Mouse (Mus musculus) skeletal muscle tissue, adult 2 months (tissue): ENCODE data around the gene Cdyl2.

ENCODE experiments used
- DNase-seq: peaks from one replicate; pipeline ENCODE4 v3.0.0-alpha.2; 2012; ENCODE audit warnings: low read depth, low spot score

Cdyl2 gene

GRCm38 (mm10) chr8:116621158-116621961 is 111.4 kb downstream of the Cdyl2 start:
- DNase-seq, result no peak

GRCm38 (mm10) chr8:116619686-116620320 is 113.0 kb downstream of the Cdyl2 start:
- no peak for DNase-seq

GRCm38 (mm10) chr8:116619221-116619620 is 113.6 kb downstream of the Cdyl2 start:
- no peak for DNase-seq

- DNase-seq, result no peak
Measured at GRCm38 (mm10) chr8:116618797-116619196, 114.0 kb downstream of the Cdyl2 start.

- DNase-seq, result no peak
Measured at GRCm38 (mm10) chr8:116617891-116618290, 114.9 kb downstream of the Cdyl2 start.

- DNase-seq, result no peak
Measured at GRCm38 (mm10) chr8:116616369-116616768, 116.4 kb downstream of the Cdyl2 start.

- DNase-seq, result no peak
Measured at GRCm38 (mm10) chr8:116614901-116615300, 117.9 kb downstream of the Cdyl2 start.

- DNase-seq, result no peak
Measured at GRCm38 (mm10) chr8:116606171-116606570, 126.6 kb downstream of the Cdyl2 start.

GRCm38 (mm10) chr8:116602806-116603205 is 130.0 kb downstream of the Cdyl2 start:
- DNase-seq, result no peak

- DNase-seq, result no peak
Measured at GRCm38 (mm10) chr8:116599728-116600127, 133.1 kb downstream of the Cdyl2 start.

- no peak for DNase-seq
Measured at GRCm38 (mm10) chr8:116591226-116591625, 141.6 kb downstream of the Cdyl2 start.

GRCm38 (mm10) chr8:116590546-116590945 is 142.2 kb downstream of the Cdyl2 start:
- no peak for DNase-seq

- no peak for DNase-seq
Measured at GRCm38 (mm10) chr8:116590106-116590505, 142.7 kb downstream of the Cdyl2 start.

GRCm38 (mm10) chr8:116587616-116588468 is 144.9 kb downstream of the Cdyl2 start:
- DNase-seq, result peak; percentile 9

GRCm38 (mm10) chr8:116581318-116582019 is 151.3 kb downstream of the Cdyl2 start:
- peak; percentile 34 for DNase-seq

GRCm38 (mm10) chr8:116576732-116577131 is 156.1 kb downstream of the Cdyl2 start:
- DNase-seq, result no peak

- DNase-seq, result no peak
Measured at GRCm38 (mm10) chr8:116573085-116573484, 159.7 kb downstream of the Cdyl2 start.

- no peak for DNase-seq
Measured at GRCm38 (mm10) chr8:116552778-116553177, 180.0 kb downstream of the Cdyl2 start.

GRCm38 (mm10) chr8:116552255-116552654 is 180.5 kb downstream of the Cdyl2 start:
- no peak for DNase-seq

GRCm38 (mm10) chr8:116543366-116543765 is 189.4 kb downstream of the Cdyl2 start:
- DNase-seq, result no peak

GRCm38 (mm10) chr8:116542842-116543241 is 189.9 kb downstream of the Cdyl2 start:
- peak; percentile 70 for DNase-seq
